Mouse (Mus musculus) ovary, postnatal 10 days (tissue): Measurements from ENCODE around the gene Fam78a.

Experiments
- DNase-seq: peaks from one replicate; pipeline ENCODE4 v3.0.0; 2022; ENCODE audit warnings: low spot score

Gene Fam78a

GRCm38 (mm10) chr2:32084111-32084871 is at the start of gene Fam78a:
Fam78a (minus strand) TSS chr2:32084857.
- DNase-seq, result no peak

DNA sequence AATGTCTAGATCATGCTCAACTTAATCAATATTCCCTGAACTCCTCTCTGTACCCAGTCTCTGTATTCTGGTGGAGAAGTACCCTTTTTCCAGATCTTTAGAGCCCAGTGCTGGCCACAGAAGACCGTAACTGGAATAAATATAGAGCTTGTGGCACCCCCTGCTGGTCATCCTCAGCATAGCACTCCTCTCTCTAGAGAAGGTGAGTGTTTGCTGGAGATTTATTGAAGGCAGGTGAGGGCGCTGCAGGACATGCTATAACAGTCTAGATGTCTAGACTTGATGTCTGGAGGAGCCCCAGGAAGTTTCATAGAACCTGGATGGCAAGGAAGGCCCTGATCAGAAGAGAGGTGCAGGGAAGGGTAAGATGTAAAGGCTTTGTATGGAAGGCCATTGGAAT is 49.4 kb upstream of the Fam78a start:
- DNase-seq, result peak; percentile 66

GRCm38 (mm10) chr2:32132567-32132992 is 47.9 kb upstream of the Fam78a start:
- no peak for DNase-seq

- DNase-seq, result no peak
These were observed 47.4 kb upstream of the Fam78a start for GRCm38 (mm10) chr2:32131866-32132566.

- DNase-seq, result no peak
These were observed 46.7 kb upstream of the Fam78a start for GRCm38 (mm10) chr2:32131205-32131834.

DNA sequence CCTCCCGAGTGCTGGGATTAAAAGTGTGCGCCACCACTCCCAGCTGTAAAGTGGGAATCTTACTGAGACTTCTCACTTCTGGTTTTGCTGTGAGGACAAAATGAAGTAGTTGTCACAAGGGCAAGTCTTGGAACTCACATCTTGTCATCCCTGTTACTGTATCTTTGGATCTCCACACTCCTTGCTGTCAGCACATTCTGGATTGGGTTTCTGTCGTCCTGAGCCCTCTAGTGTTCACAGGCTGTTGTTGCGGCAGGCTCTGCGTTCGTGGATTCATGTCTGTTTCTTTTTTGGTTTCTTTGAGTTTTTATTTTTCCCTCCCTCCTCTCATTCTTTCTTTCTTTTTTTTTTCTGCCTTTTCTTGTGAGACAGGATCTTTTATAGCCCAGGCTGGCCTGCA is 45.8 kb upstream of the Fam78a start:
- DNase-seq, result no peak

- no peak for DNase-seq
These were observed 44.9 kb upstream of the Fam78a start for GRCm38 (mm10) chr2:32129383-32130074.

DNA sequence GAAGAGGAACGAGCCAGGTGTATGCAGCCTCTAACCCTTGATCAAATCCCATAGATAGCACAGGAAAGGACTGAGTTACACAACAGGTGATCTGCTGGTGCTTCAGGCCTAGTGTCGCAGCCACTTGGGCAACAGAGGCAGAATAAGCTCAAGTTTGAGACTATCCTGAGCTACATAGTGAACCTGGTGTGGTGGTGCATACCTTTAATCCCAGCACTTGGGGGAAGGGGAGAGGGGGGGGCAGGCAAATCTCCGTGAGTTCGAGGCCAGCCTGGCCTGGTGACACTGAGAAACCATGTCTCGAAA is 43.8 kb upstream of the Fam78a start:
- no peak for DNase-seq

DNA sequence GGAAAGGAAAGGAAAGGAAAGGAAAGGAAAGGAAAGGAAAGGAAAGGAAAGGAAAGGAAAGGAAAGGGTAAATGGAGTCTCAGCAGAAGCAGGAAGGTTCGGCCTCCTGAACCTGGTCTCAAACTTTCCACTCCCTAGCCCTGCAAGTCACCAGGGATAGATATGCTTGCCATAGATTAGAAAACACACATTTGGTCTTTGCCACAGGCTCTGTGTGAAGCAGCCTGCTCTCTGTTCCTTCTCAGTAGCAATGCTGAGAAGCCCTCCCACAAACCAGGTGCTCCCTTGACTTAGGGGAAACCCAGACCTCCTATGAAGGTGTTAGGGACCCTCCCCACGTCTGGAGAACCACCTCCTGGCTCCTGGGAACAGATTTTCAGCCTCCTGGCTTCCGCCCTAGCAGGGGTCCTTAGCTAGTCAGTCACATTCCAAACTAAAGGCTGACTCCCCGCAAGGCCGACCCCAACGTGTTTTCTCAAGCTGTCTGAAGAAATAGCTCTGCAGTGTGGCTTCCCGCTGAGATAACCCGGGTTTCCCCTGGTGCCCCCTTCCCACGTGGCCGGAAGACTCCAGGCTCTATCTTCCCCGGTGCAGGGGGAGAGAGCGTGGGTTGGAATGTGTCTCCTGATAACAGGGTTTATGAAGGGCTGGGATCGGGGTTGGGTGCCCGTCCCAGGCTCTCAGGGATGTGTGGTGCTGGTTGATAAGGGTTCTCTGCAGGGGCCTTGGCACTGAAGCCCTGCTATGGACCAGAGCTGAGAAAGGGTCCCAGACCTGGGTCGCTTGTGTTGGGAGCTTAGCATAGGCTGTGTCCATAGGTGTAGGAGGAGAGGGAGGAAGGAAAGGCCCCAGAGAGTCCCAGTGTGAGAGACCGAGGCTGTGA is 43.2 kb upstream of the Fam78a start:
- DNase-seq, result no peak

- DNase-seq, result no peak
These were observed 37.1 kb upstream of the Fam78a start for GRCm38 (mm10) chr2:32121785-32122184.

DNA sequence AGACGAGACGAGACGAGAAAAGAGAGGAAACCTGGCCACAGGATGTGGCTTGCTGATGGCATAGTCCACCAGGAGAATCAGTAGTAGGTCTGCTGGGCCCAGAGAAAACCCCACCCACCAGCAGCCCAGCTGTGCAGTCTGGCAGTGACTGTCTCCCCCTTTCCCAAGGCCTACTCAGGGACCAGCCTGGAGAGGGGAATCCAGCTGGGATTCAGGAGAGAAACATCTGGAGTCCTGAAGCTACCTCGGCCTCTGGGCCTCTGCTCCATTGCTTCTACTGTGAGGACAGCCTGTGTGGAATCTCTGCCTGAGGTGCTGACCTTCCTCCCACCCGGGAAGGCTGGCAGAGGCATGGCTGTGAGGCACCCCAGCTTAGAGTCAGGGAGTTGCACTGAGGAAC is 36.5 kb upstream of the Fam78a start:
- DNase-seq, result no peak

GRCm38 (mm10) chr2:32119802-32120750 is 35.4 kb upstream of the Fam78a start:
- DNase-seq, result no peak

GRCm38 (mm10) chr2:32115851-32116268 is 31.2 kb upstream of the Fam78a start:
- no peak for DNase-seq

DNA sequence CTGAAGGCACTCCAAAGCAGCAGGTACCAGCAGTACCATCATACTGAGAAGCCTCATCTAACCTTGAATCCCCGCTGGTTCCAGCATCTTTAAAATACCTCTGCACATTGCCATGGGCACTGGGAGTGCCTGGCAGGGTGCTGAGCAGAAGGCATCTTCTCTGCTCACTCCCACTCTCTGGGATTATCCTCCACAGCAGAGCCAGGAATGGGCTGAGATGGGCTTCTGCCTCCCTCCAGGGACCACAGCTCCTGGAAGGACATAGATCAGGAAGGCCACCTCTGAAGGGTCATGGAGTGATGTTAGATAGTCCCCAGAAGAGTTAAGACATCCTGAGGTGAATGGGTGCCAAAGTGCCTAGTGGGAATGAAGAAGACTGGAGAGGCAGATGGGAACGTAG is 27.9 kb upstream of the Fam78a start:
- DNase-seq, result no peak

GRCm38 (mm10) chr2:32111268-32111667 is 26.6 kb upstream of the Fam78a start:
- no peak for DNase-seq

DNA sequence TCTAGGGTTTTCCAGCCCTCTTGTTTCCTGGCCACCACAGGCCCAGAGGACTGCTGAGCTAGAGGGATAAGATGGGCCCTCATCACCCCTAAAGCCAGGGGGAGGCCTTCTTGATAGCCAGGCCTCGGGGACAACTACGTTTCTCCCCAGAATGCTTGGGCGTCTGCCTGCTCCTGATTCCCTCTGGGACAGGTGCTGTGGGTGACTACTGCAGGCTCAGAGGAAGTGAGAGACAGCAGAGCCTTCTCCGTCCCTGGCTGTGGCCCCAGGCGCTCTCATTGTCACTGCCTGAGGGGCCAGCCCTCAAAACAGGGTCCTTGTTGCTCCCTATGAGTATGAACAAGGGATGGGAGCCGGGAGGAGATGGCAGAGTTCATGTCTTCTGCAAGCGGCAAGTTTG is 21.3 kb upstream of the Fam78a start:
- DNase-seq, result no peak

DNA sequence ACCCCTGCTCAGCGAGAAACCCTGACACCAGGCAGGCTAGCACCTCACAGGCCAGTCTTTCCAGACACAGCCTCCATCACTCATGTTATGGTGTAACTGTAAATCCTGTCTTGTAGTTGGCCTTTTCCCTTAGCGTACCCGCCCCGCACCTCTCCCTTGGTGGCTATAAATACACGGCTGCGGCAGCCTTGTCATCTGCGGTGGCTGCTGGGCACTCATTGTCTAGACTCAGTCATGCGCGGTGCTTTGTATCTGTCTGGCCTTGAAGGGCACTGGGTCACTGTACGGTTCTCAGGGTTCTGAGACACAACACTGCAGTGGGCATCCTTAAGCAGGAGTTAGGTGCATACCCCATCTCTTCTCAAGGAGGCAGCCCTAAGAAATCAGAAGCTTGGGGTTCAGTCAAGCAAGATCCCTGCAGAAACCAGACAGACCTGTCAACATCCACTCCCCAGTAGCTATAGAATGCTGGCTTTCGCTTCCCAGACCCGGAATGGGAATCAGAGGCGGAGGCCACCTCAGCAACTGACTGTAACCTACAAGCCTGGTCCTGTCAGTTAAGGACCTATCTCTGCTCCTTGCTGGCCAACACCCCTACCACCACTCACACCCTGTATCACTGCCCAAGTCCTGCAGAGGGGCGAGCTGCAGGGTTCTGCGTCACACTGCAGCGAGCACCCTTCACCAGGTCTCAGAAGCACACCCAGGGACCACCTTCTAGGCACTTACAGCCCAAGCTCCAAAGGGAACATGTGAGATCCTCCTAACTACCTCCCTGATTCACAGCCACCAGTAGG is 20.7 kb upstream of the Fam78a start:
- no peak for DNase-seq

DNA sequence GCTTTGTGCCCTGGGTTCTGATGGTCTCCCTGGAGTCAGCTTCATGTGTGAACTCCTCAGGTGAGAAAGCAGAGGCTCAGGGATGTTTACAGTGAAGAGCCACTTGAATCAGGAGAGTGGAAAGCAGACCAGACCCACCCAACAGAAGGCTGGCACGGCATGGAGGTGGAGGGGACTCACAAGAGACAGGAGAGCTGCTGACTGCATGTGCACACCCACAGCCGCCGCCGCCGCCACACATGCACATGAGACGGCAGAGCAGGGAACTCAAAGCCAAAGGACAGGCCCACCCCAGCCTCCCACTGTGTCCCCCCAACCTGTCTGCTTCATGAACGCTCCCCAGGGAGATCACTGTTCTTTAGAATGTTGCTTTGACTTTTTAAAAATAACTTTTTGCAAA is 19.5 kb upstream of the Fam78a start:
- DNase-seq, result no peak

DNA sequence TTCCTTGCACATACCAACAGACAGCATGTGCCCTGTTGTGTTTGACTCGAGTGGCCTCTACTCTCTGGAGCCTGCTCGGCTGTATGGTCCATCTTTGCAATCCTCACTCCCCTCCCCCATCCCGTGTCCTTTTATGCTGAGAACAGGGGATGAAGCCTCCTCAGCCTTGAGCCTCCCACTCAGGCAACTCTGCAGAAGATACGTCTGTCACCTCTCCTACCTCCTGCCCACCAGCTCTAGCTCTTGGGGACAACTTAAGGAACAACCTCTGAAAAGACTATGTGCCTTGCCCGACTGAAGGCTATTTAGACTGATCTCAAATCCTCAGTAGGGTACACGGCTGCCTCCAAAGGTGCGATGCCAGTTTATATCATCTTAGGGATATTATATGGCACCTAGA is 18.9 kb upstream of the Fam78a start:
- no peak for DNase-seq

GRCm38 (mm10) chr2:32102944-32103343 is 18.3 kb upstream of the Fam78a start:
- DNase-seq, result no peak
